ENCODE assay signal across 8 mouse cellular contexts in the genomic region with DNA sequence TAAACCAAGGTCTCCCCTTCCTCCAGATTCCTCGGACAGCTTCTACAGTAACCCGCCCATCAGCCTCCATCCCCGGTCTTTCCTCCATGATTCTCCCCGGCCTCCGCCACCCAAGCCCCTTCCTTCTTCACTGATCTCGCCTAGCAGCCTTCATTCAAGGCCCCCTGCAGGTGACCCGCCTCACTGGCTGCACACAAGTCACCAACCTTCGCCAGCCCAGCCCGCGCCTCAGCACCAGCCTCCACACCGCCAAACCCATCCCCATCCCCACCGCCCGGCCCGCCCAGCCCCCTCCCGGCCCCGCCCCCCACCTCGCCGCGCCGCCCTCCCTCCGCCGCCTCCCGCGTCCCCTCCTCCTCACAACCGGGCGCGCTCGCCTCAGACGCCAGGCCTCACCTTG. TPM values are rescaled to one million over a fixed set of nuclear protein-coding genes. Genes with fewer than 3 reads are reported as not detected.
A peak's percentile ranks its signal among the peaks of the same experiment; 100 is the strongest.
DNase-seq lines count a peak whose midpoint lies in the region; ATAC-seq and TF ChIP-seq lines count a peak whose summit lies in the region.

No protein-coding gene starts in this region.

- H3K4me3 ChIP-seq in hindbrain, postnatal 0 days (ENCODE audit: low read length), result peak overlapping the region; percentile 70
- H3K4me3 ChIP-seq in liver, embryonic 15.5 days (replicated peaks), result peak overlapping the region; percentile 89
- peak overlapping the region; percentile 70 for H3K4me3 ChIP-seq in neural tube, embryonic 12.5 days

- peak; percentile 77 for ATAC-seq in hindbrain, postnatal 0 days
- ATAC-seq in liver, embryonic 15.5 days (ENCODE audit: insufficient read depth), result peak; percentile 73
- ATAC-seq in neural tube, embryonic 12.5 days (ENCODE audit: low FRiP score, low read depth), result peak; percentile 84
- no peak for ATAC-seq in monocyte, adult 5-6 weeks (replicated peaks; ENCODE audit: insufficient number of reproducible peaks, low FRiP score, low TSS enrichment, poor library complexity, severe bottlenecking)

- TF ChIP-seq CTCF in hindbrain, postnatal 0 days (IDR thresholded peaks at IDR 0.05; ENCODE audit: low read depth), result peak; percentile 54

- H3K9ac ChIP-seq in hindbrain, postnatal 0 days (replicated peaks; ENCODE audit: low read length), result peak overlapping the region; percentile 67
- peak overlapping the region; percentile 82 for H3K9ac ChIP-seq in liver, embryonic 15.5 days
- H3K9ac ChIP-seq in neural tube, embryonic 12.5 days, result peak overlapping the region; percentile 84

- peaks cover 14% of the 10 kb centered on the region; the same call in 1 of the 2 replicates for H3K4me1 ChIP-seq in hindbrain, postnatal 0 days (ENCODE audit: insufficient read depth, low read length)
- H3K4me1 ChIP-seq in liver, embryonic 15.5 days (replicated peaks), result peaks cover 34% of the 10 kb centered on the region
- peaks cover 27% of the 10 kb centered on the region for H3K4me1 ChIP-seq in neural tube, embryonic 12.5 days

- H3K27me3 ChIP-seq in hindbrain, postnatal 0 days (ENCODE audit: insufficient read depth, low read length), result no peaks in the 10 kb centered on the region
- H3K27me3 ChIP-seq in liver, embryonic 15.5 days, result no peaks in the 10 kb centered on the region
- H3K27me3 ChIP-seq in neural tube, embryonic 12.5 days (replicated peaks), result no peaks in the 10 kb centered on the region

- peak overlapping the region; percentile 93 for H3K27ac ChIP-seq in hindbrain, postnatal 0 days
- peak overlapping the region; percentile 83 for H3K27ac ChIP-seq in liver, embryonic 15.5 days (replicated peaks)
- H3K27ac ChIP-seq in neural tube, embryonic 12.5 days, result peak overlapping the region; percentile 83

- H3K36me3 ChIP-seq in hindbrain, postnatal 0 days (ENCODE audit: insufficient read depth, low read length), result no peaks in the 10 kb centered on the region; the same call in 1 of the 2 replicates
- H3K36me3 ChIP-seq in liver, embryonic 15.5 days (replicated peaks), result peaks cover 12% of the 10 kb centered on the region
- H3K36me3 ChIP-seq in neural tube, embryonic 12.5 days, result peaks cover 24% of the 10 kb centered on the region

- WGBS in hindbrain, postnatal 0 days, result 1% methylated on average over 25 of the region's 29 CpGs
- WGBS in liver, embryonic 15.5 days (ENCODE audit: insufficient replicate concordance), result 1% methylated on average over 26 of the region's 29 CpGs
- WGBS in neural tube, embryonic 12.5 days, result under 1% methylated on average over 26 of the region's 29 CpGs

- peak; percentile 44 to 56 for DNase-seq in layer of hippocampus, postnatal 36 days
- no peak for DNase-seq in layer of hippocampus, adult 9-10 months (ENCODE audit: low spot score)
- peak; percentile 89 for DNase-seq in R1 (ENCODE audit: low read depth, low spot score)
- DNase-seq in embryo, embryonic 9.5 days (ENCODE audit: extremely low spot score), result peak; percentile 88
- peak; percentile 84 for DNase-seq in hindbrain, postnatal 0 days (ENCODE audit: low spot score)

- no peaks in the 10 kb centered on the region for H3K9me3 ChIP-seq in hindbrain, postnatal 0 days (ENCODE audit: low read length)
- no peaks in the 10 kb centered on the region for H3K9me3 ChIP-seq in liver, embryonic 15.5 days (replicated peaks)
- H3K9me3 ChIP-seq in neural tube, embryonic 12.5 days, result no peaks in the 10 kb centered on the region

- H3K4me2 ChIP-seq in hindbrain, postnatal 0 days (ENCODE audit: low read depth, low read length), result peak overlapping the region; percentile 75
- peak overlapping the region; percentile 85 for H3K4me2 ChIP-seq in liver, embryonic 15.5 days
- H3K4me2 ChIP-seq in neural tube, embryonic 12.5 days (replicated peaks), result peak overlapping the region; percentile 88

RNA-seq across cellular contexts. Expression of a gene that starts 0.3 kb away (rescaled TPM):
- total RNA-seq in layer of hippocampus, postnatal 36 days (2021), result 10 to 100 TPM; 16.7 to 20.9 TPM
- 77.0 and 77.6 TPM in 2 replicates for total RNA-seq in hindbrain, postnatal 0 days (2014; rRNA removed)
- polyA plus RNA-seq in hindbrain, postnatal 0 days (2015; fragmentation: Nextera tagmentation; extraction: Ambion mirVana), result 18.4 and 18.5 TPM in 2 replicates
- 3.2 and 3.5 TPM in 2 replicates for polyA plus RNA-seq in liver, embryonic 15.5 days (2015; fragmentation: Nextera tagmentation; extraction: Ambion mirVana)
- polyA plus RNA-seq in neural tube, embryonic 12.5 days (2016; fragmentation: Nextera tagmentation; extraction: Ambion mirVana), result 18.0 and 19.6 TPM in 2 replicates
- total RNA-seq in monocyte, adult 5-6 weeks (2017), result 19.0 to 27.3 TPM (median 24.0 TPM) in 3 replicates

RNA-seq across cellular contexts. Expression of a gene that starts 21.6 kb away (rescaled TPM):
- not detected for total RNA-seq in layer of hippocampus, postnatal 36 days (2021)
- total RNA-seq in hindbrain, postnatal 0 days (2014; rRNA removed), result 0.72 TPM in 1 of 2 replicates, not detected in the other
- polyA plus RNA-seq in hindbrain, postnatal 0 days (2015; fragmentation: Nextera tagmentation; extraction: Ambion mirVana), result 0.41 and 0.68 TPM in 2 replicates
- polyA plus RNA-seq in liver, embryonic 15.5 days (2015; fragmentation: Nextera tagmentation; extraction: Ambion mirVana), result not detected in 2 replicates
- polyA plus RNA-seq in neural tube, embryonic 12.5 days (2016; fragmentation: Nextera tagmentation; extraction: Ambion mirVana), result 0.28 and 0.37 TPM in 2 replicates
- 0.11 to 0.87 TPM (median 0.57 TPM) in 3 replicates for total RNA-seq in monocyte, adult 5-6 weeks (2017)

RNA-seq across cellular contexts. Expression of a gene that starts 37.6 kb away (rescaled TPM):
- 10 to 100 TPM; 24.0 to 30.9 TPM for total RNA-seq in layer of hippocampus, postnatal 36 days (2021)
- 29.0 and 30.0 TPM in 2 replicates for total RNA-seq in hindbrain, postnatal 0 days (2014; rRNA removed)
- polyA plus RNA-seq in hindbrain, postnatal 0 days (2015; fragmentation: Nextera tagmentation; extraction: Ambion mirVana), result 6.0 and 6.2 TPM in 2 replicates
- polyA plus RNA-seq in liver, embryonic 15.5 days (2015; fragmentation: Nextera tagmentation; extraction: Ambion mirVana), result 2.4 and 2.9 TPM in 2 replicates
- 9.1 and 9.3 TPM in 2 replicates for polyA plus RNA-seq in neural tube, embryonic 12.5 days (2016; fragmentation: Nextera tagmentation; extraction: Ambion mirVana)
- total RNA-seq in monocyte, adult 5-6 weeks (2017), result 8.4 to 15.4 TPM (median 10.1 TPM) in 3 replicates

RNA-seq across cellular contexts. Expression of a gene that starts 39.3 kb away (rescaled TPM):
- 1 to 10 TPM; 4.2 to 4.4 TPM for total RNA-seq in layer of hippocampus, postnatal 36 days (2021)
- total RNA-seq in hindbrain, postnatal 0 days (2014; rRNA removed), result 0.25 and 3.0 TPM in 2 replicates
- polyA plus RNA-seq in hindbrain, postnatal 0 days (2015; fragmentation: Nextera tagmentation; extraction: Ambion mirVana), result 1.6 and 2.4 TPM in 2 replicates
- 0.24 and 0.30 TPM in 2 replicates for polyA plus RNA-seq in liver, embryonic 15.5 days (2015; fragmentation: Nextera tagmentation; extraction: Ambion mirVana)
- 1.6 and 2.2 TPM in 2 replicates for polyA plus RNA-seq in neural tube, embryonic 12.5 days (2016; fragmentation: Nextera tagmentation; extraction: Ambion mirVana)
- 2.4 to 3.7 TPM (median 2.6 TPM) in 3 replicates for total RNA-seq in monocyte, adult 5-6 weeks (2017)

RNA-seq across cellular contexts. Expression of a gene that starts 43.5 kb away (rescaled TPM):
- 10 to 100 TPM; 58.3 to 64.6 TPM for total RNA-seq in layer of hippocampus, postnatal 36 days (2021)
- 66.2 and 75.1 TPM in 2 replicates for total RNA-seq in hindbrain, postnatal 0 days (2014; rRNA removed)
- polyA plus RNA-seq in hindbrain, postnatal 0 days (2015; fragmentation: Nextera tagmentation; extraction: Ambion mirVana), result 47.1 and 49.6 TPM in 2 replicates
- polyA plus RNA-seq in liver, embryonic 15.5 days (2015; fragmentation: Nextera tagmentation; extraction: Ambion mirVana), result 5.4 and 5.5 TPM in 2 replicates
- 16.9 and 18.0 TPM in 2 replicates for polyA plus RNA-seq in neural tube, embryonic 12.5 days (2016; fragmentation: Nextera tagmentation; extraction: Ambion mirVana)
- 8.7 to 18.5 TPM (median 16.1 TPM) in 3 replicates for total RNA-seq in monocyte, adult 5-6 weeks (2017)
